Mouse (Mus musculus): ENCODE data around the gene Rabep1. TPM values are rescaled to one million over a fixed set of nuclear protein-coding genes. Genes with fewer than 3 reads are reported as not detected.

The Rabep1 gene
- total and polyA plus RNA-seq, 2 experiments: 3.5 to 29.1 TPM

DNA sequence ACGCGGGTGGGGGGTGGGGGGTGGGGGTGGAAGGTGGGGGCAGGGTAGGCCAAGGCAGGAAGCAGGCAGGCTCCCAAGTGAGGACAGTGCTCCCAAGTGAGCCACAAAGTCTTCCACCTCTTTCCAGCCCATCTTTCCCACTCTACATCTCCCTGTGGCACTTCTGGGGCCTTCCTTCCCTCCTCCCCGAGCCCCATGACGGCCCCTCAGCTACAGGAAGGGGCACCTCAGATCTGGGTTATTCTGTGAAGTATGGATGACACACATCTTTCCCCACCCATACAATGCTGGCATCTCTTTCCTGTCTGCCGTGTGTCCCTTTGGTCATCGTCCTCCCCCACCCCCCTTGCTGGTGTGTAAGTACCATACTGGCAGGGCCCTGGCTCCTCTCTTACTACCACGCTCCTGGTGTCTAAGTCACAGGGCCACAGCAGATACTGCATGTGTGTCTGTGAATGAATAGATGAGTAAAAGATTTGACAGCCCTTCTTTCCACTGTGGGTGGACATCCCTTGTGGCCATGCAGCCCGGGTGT, 38.9 kb upstream of the Rabep1 start:
- TF ChIP-seq CTCF (IDR thresholded peaks at IDR 0.05; ENCODE audit: low read depth, low read length): no peak
- TF ChIP-seq POLR2A (IDR thresholded peaks at IDR 0.05; ENCODE audit: extremely low read depth, insufficient read depth, low read length): no peak
- H3K9ac ChIP-seq (ENCODE audit: low read depth, low read length): no peak overlapping the region
- no peak for DNase-seq (ENCODE audit: extremely low read depth, low read depth, low spot score)
- WGBS: 68% methylated on average over 8 of the region's 8 CpGs
- peak overlapping the region; percentile 46; the same call in 1 of the 2 replicates for H3K27ac ChIP-seq (replicated peaks; ENCODE audit: insufficient read depth, low read depth, low read length)
- no peaks in the 10 kb centered on the region for H3K36me3 ChIP-seq (ENCODE audit: control insufficient read depth, insufficient read depth, low read length)
- no peaks in the 10 kb centered on the region for H3K79me2 ChIP-seq (ENCODE audit: control insufficient read depth, insufficient read depth, low read length)
- H3K4me1 ChIP-seq (ENCODE audit: control insufficient read depth, insufficient read depth, low read length): no peaks in the 10 kb centered on the region
- no peak overlapping the region for H3K4me3 ChIP-seq (ENCODE audit: insufficient read depth, low read depth, low read length)
- H3K27me3 ChIP-seq (ENCODE audit: control insufficient read depth, insufficient read depth, low read length): no peaks in the 10 kb centered on the region

DNA sequence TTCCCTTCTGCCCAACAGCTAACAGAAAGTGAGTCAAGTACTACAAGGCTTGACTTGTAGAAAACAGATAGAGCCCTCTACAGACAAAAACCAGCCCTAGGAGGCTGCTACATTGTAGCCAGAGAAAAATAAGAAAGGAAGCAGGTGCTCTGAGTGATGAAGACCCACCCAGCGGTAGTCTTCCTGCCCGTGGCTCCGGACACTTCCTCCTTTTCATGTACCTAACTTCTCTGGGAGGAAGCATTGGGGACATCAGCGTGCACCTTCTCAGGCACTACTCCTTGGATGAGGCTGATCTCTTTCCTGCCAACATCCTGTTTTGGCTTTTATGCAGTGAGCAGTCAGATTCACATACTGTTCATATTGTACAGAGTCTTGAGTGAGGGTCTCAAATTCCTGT, 37.9 kb upstream of the Rabep1 start:
- WGBS: 78% methylated on average over 4 of the region's 4 CpGs

DNA sequence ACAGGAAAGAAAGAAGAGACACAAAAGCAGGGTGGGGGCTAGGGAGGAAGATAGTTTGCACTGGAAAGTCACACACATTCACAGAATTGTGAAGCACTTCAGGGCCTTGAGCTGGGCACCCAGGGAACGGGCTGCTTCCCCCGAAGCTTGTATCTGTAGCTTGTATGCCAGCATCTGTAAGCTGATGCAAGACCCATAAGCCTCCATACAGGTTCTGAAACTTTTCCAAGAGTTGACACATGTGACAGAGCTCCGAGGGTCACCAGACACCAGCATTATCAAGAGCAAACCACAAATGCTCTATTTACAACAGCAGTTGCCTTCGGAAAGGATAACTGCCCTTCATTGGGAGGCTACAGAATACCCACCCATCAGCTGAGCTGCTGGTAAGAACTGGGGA, 36.9 kb upstream of the Rabep1 start:
- H3K27me3 ChIP-seq (ENCODE audit: control insufficient read depth, insufficient read depth, low read length): no peaks in the 10 kb centered on the region
- 82% methylated on average over 4 of the region's 4 CpGs for WGBS
- no peak overlapping the region for H3K27ac ChIP-seq (replicated peaks; ENCODE audit: insufficient read depth, low read depth, low read length)
- H3K4me3 ChIP-seq (ENCODE audit: insufficient read depth, low read depth, low read length): no peak overlapping the region
- H3K4me1 ChIP-seq (ENCODE audit: control insufficient read depth, insufficient read depth, low read length): no peaks in the 10 kb centered on the region
- H3K36me3 ChIP-seq (ENCODE audit: control insufficient read depth, insufficient read depth, low read length): no peaks in the 10 kb centered on the region
- TF ChIP-seq POLR2A (IDR thresholded peaks at IDR 0.05; ENCODE audit: extremely low read depth, insufficient read depth, low read length) (no peak), CTCF (IDR thresholded peaks at IDR 0.05; ENCODE audit: low read depth, low read length) (no peak)
- H3K79me2 ChIP-seq (ENCODE audit: control insufficient read depth, insufficient read depth, low read length): no peaks in the 10 kb centered on the region
- DNase-seq (ENCODE audit: extremely low read depth, low read depth, low spot score): no peak
- no peak overlapping the region for H3K9ac ChIP-seq (ENCODE audit: low read depth, low read length)

More for the DNA sequence above, 37.9 kb upstream of the Rabep1 start:
- TF ChIP-seq CTCF (IDR thresholded peaks at IDR 0.05; ENCODE audit: low read depth, low read length) (no peak), POLR2A (IDR thresholded peaks at IDR 0.05; ENCODE audit: extremely low read depth, insufficient read depth, low read length) (no peak)
- no peak overlapping the region for H3K4me3 ChIP-seq (ENCODE audit: insufficient read depth, low read depth, low read length)
- H3K4me1 ChIP-seq (ENCODE audit: control insufficient read depth, insufficient read depth, low read length): no peaks in the 10 kb centered on the region
- H3K27me3 ChIP-seq (ENCODE audit: control insufficient read depth, insufficient read depth, low read length): no peaks in the 10 kb centered on the region
- no peaks in the 10 kb centered on the region for H3K36me3 ChIP-seq (ENCODE audit: control insufficient read depth, insufficient read depth, low read length)
- no peak overlapping the region for H3K9ac ChIP-seq (ENCODE audit: low read depth, low read length)
- DNase-seq (ENCODE audit: extremely low read depth, low read depth, low spot score): no peak
- no peak overlapping the region for H3K27ac ChIP-seq (replicated peaks; ENCODE audit: insufficient read depth, low read depth, low read length)
- H3K79me2 ChIP-seq (ENCODE audit: control insufficient read depth, insufficient read depth, low read length): no peaks in the 10 kb centered on the region

GRCm38 (mm10) chr11:70808101-70808500, 36.5 kb upstream of the Rabep1 start:
- Histone ChIP-seq H3K4me1 (ENCODE audit: control insufficient read depth, insufficient read depth, low read length) (no peaks in the 10 kb centered on the region), H3K36me3 (ENCODE audit: control insufficient read depth, insufficient read depth, low read length) (no peaks in the 10 kb centered on the region), H3K27me3 (ENCODE audit: control insufficient read depth, insufficient read depth, low read length) (no peaks in the 10 kb centered on the region), H3K9ac (ENCODE audit: low read depth, low read length) (no peak overlapping the region), H3K79me2 (ENCODE audit: control insufficient read depth, insufficient read depth, low read length) (no peaks in the 10 kb centered on the region), H3K4me3 (ENCODE audit: insufficient read depth, low read depth, low read length) (no peak overlapping the region), H3K27ac (replicated peaks; ENCODE audit: insufficient read depth, low read depth, low read length) (no peak overlapping the region)
- DNase-seq (ENCODE audit: extremely low read depth, low read depth, low spot score): no peak
- 76% methylated on average over 3 of the region's 3 CpGs for WGBS
- TF ChIP-seq POLR2A (IDR thresholded peaks at IDR 0.05; ENCODE audit: extremely low read depth, insufficient read depth, low read length): no peak
- no peak for TF ChIP-seq CTCF (IDR thresholded peaks at IDR 0.05; ENCODE audit: low read depth, low read length)

DNA sequence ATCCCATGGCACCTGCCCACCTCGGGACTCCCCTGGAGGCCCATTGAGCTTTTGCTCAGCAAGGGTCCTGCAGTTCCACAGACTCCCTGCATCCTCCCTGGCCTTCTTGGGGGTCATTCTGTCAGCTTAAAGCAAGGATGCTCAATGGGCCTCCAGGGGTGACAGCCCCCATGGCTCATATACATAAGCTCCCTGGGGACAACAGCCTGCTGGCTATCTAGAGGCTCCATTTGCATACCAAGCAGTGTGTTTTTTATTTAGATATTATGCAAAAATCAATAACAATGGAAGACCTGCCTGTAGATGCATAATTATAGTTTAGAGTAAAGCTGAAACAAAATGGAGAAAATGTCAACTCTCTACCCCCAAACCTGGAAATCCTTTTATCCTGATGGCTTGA, 35.6 kb upstream of the Rabep1 start:
- H3K36me3 ChIP-seq (ENCODE audit: control insufficient read depth, insufficient read depth, low read length): no peaks in the 10 kb centered on the region
- H3K4me1 ChIP-seq (ENCODE audit: control insufficient read depth, insufficient read depth, low read length): no peaks in the 10 kb centered on the region
- H3K4me3 ChIP-seq (ENCODE audit: insufficient read depth, low read depth, low read length): no peak overlapping the region
- DNase-seq (ENCODE audit: extremely low read depth, low read depth, low spot score): no peak
- no peaks in the 10 kb centered on the region for H3K79me2 ChIP-seq (ENCODE audit: control insufficient read depth, insufficient read depth, low read length)
- TF ChIP-seq POLR2A (IDR thresholded peaks at IDR 0.05; ENCODE audit: extremely low read depth, insufficient read depth, low read length) (no peak), CTCF (IDR thresholded peaks at IDR 0.05; ENCODE audit: low read depth, low read length) (no peak)
- 63% methylated on average over 1 of the region's 1 CpGs for WGBS
- no peak overlapping the region for H3K27ac ChIP-seq (replicated peaks; ENCODE audit: insufficient read depth, low read depth, low read length)
- no peak overlapping the region for H3K9ac ChIP-seq (ENCODE audit: low read depth, low read length)
- no peaks in the 10 kb centered on the region for H3K27me3 ChIP-seq (ENCODE audit: control insufficient read depth, insufficient read depth, low read length)

GRCm38 (mm10) chr11:70811041-70811440, 33.5 kb upstream of the Rabep1 start:
- TF ChIP-seq POLR2A (IDR thresholded peaks at IDR 0.05; ENCODE audit: extremely low read depth, insufficient read depth, low read length) (no peak), CTCF (IDR thresholded peaks at IDR 0.05; ENCODE audit: low read depth, low read length) (no peak)
- Histone ChIP-seq H3K79me2 (ENCODE audit: control insufficient read depth, insufficient read depth, low read length) (no peaks in the 10 kb centered on the region), H3K9ac (ENCODE audit: low read depth, low read length) (no peak overlapping the region), H3K4me1 (ENCODE audit: control insufficient read depth, insufficient read depth, low read length) (peaks cover 1% of the 10 kb centered on the region; the same call in 1 of the 2 replicates), H3K27ac (replicated peaks; ENCODE audit: insufficient read depth, low read depth, low read length) (no peak overlapping the region), H3K27me3 (ENCODE audit: control insufficient read depth, insufficient read depth, low read length) (no peaks in the 10 kb centered on the region), H3K36me3 (ENCODE audit: control insufficient read depth, insufficient read depth, low read length) (no peaks in the 10 kb centered on the region), H3K4me3 (ENCODE audit: insufficient read depth, low read depth, low read length) (no peak overlapping the region)
- DNase-seq (ENCODE audit: extremely low read depth, low read depth, low spot score): no peak
- 84% methylated on average over 5 of the region's 5 CpGs for WGBS
